Mouse (Mus musculus) lung, postnatal 36 days (tissue): Measurements from ENCODE around the gene Zfhx3.
A peak's percentile ranks its signal among the peaks of the same experiment; 100 is the strongest.

Experiments used
- DNase-seq: peaks from one replicate; pipeline ENCODE4 v3.0.0; 2022; ENCODE audit warnings: mixed read lengths

The Zfhx3 gene

DNA sequence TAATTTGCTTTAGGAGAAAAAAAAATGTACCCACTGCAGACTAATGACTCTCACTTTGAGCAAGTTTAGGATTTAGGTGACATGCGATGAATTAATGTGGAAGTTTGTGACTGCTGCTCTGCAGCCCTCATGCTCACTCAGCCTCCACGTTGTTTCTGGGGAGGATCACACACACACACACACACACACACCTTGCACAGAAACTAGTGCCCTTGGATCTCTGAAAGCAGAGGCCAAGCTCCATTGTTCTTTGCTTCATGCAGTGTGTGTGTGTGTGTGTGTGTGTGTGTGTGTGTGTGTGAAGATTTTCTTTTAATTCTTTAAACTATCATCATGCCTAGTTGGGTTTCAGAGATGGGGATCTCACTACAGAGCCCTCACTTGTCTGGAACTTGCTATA is 1020.7 kb downstream of the Zfhx3 start:
- DNase-seq = no peak

GRCm38 (mm10) chr8:108966041-108966440 is 1023.6 kb downstream of the Zfhx3 start:
- no peak for DNase-seq

DNA sequence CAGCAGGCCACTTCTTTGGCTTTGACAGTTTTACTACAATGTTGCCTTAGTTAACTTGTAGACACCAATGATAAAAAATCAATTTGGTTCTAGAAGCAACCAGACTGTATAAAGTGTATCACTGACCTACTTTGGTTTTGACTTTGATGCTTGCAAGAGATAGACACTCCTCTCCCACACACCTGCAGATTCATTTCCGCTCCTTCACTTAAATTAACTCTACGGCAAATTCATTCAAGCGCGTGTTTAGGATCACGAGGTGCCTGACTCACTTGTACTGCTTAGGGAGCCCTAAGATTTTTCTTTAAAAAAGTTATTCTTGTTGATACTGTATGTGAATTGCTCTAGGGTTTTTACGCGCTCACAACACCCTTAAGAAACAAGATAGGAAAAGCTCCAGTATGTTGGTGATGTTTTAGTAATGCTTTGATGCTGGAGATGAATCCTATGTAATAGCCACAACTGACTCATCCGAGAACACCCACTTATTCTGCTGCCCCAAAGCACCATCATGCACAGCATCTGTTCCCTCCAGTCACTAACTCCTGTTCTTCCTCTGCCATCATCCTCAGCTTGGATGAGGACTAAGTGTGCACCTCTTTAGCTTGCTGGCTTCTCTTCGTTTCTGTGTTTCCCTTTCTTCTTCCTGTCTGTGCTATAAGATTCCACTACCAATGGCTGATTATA is 1031.3 kb downstream of the Zfhx3 start:
- DNase-seq = no peak

DNA sequence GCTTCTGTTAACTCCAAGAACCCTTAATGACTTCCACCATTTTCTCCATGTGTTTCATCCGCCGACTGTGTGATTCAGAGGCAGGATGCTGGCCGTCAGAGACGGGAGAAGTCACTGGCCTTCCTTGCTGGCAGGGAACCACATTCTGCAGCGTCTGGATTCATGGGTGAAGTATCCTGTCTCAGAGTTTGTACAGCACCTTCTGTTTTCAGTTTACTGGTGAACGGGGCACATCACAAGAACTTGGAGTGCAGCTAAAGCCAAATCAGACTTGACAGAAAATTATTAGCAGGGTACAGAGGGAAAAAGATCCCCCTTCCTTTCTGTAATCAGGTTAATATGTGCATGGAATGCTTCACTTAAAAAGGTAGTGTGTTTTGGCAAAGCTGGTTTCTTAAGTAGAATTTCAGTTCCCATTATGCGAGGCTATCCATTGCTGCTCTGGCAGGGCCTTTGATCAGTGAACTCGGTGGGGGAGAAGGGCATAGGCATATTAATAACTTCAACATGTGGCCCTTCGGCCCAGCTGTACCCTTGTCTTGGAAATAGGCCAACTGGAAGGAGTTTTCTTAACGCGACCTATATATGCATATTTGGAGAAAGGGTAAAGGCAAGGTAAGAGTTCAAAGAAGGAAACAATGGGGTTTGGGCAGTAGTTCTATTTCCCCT is 1035.4 kb downstream of the Zfhx3 start:
- DNase-seq = no peak

DNA sequence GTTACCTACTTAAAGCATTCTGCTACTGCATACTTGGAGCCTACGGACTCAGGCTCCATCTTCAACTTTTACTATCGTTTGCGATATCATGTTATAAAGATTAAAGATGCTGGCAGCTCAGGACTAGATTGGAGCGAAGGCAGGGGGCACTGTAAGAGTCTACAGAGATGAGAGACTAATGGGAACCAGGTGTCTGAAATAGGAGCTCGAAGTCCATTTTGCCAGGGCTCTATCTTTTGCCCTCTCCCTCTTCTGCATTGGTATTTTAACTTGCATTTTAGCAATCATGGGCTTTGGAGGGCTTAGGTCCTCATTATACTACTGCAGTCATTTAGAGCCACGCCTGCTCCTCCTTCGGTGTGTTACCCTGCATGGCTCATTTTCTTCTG is 1035.9 kb downstream of the Zfhx3 start:
- DNase-seq = no peak

GRCm38 (mm10) chr8:108984904-108985303 is 1042.5 kb downstream of the Zfhx3 start:
- DNase-seq = no peak

DNA sequence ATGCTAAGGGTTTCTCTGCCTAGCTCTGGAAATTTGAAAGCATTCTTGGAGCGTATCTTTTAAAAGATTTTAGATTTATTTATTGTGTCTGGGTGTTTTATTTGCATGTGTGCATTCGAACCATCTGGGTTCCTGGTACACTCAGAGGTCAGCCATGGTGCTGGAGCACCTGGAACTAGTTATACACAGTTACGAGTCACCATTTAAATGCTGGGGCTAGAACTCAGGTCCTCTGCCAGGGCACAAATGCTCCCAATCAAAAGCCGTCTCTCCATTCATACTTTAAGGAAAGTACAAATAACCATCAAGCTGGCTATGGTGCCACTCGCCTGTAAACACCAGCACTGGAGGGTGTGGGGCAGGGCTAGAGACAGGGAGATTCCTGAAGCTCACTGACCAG is 1047.4 kb downstream of the Zfhx3 start:
- DNase-seq = no peak

- DNase-seq = peak; percentile 22
Measured at GRCm38 (mm10) chr8:108990537-108990936, 1048.1 kb downstream of the Zfhx3 start.

- DNase-seq = no peak
Measured at GRCm38 (mm10) chr8:108991395-108991794, 1049.0 kb downstream of the Zfhx3 start.

GRCm38 (mm10) chr8:108993718-108994117 is 1051.3 kb downstream of the Zfhx3 start:
- no peak for DNase-seq

DNA sequence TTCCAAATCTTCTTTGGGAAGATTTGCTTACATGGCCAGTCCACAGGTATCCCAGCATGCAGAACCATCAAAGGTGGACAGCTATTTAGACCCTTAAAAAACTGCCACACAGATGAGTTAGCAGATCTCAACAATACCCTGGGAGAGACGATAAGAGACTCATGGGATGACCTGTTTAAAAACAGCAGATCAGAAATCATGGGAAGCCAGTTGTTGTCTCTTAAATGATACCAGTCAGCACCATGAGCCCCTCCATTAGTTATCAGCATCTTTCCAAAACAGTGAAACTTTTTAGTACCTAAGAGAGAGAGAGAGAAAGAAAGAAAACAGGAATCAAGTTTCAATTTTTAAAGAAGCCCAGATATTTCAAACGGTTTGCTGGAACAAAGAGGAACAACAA is 1051.7 kb downstream of the Zfhx3 start:
- no peak for DNase-seq

- no peak for DNase-seq
Measured at GRCm38 (mm10) chr8:108994880-108995279, 1052.4 kb downstream of the Zfhx3 start.

- DNase-seq = no peak
Measured at GRCm38 (mm10) chr8:108997334-108997733, 1054.9 kb downstream of the Zfhx3 start.

- DNase-seq = no peak
Measured at GRCm38 (mm10) chr8:108999297-109000249, 1057.1 kb downstream of the Zfhx3 start.

DNA sequence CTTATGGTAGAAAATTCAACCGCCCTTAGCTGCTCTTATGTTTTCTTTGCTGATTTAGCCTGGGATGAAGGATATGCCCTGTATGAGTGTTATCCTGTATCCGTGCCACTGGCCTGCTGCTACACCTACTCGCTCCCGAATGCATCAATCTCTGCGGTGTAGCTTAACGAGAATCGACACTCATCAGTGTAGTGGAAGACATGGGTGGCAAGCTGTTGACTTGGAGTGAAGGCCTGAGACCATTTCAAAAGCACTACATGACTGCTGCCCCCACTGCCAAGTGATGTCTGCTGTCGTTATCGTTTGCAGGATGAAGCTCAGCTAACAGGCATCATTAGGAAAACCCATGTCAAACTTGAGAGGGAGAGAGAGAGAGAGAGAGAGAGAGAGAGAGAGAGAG is 1058.6 kb downstream of the Zfhx3 start:
- no peak for DNase-seq

DNA sequence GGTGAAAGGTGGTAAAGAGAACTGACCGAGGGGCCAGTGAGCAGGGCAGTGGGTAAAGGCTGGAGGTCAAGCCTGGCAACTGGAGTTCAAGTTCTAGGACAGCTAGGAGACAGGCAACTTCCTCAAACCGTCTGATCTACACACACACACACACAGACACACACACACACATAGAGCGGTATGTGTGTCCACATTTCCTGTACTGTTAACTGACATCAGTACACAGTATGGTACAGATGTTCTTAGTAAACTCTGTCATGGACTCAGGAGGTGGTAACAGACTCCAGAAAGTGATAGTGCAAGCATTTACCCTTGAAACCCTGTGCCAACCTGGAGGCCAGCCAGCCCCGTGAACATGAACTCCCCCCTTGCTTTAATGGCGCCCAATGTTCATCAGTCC is 1059.5 kb downstream of the Zfhx3 start:
- no peak for DNase-seq

- DNase-seq = no peak
Measured at GRCm38 (mm10) chr8:109006986-109007385, 1064.5 kb downstream of the Zfhx3 start.
